Mouse (Mus musculus) erythroblast, embryonic 14.5 days (primary cell): Measurements from ENCODE around the gene Mov10.

Experiments
- GATA1 ChIP-seq: IDR thresholded peaks from 2 replicates; pipeline ENCODE4 v1.6.1; 2012; ENCODE audit warnings: low read length, inconsistent platforms, mixed read lengths
- TAL1 ChIP-seq: IDR thresholded peaks from 3 replicates; pipeline ENCODE4 v1.6.1; 2012; ENCODE audit warnings: low read length, inconsistent platforms, mixed read lengths

DNA sequence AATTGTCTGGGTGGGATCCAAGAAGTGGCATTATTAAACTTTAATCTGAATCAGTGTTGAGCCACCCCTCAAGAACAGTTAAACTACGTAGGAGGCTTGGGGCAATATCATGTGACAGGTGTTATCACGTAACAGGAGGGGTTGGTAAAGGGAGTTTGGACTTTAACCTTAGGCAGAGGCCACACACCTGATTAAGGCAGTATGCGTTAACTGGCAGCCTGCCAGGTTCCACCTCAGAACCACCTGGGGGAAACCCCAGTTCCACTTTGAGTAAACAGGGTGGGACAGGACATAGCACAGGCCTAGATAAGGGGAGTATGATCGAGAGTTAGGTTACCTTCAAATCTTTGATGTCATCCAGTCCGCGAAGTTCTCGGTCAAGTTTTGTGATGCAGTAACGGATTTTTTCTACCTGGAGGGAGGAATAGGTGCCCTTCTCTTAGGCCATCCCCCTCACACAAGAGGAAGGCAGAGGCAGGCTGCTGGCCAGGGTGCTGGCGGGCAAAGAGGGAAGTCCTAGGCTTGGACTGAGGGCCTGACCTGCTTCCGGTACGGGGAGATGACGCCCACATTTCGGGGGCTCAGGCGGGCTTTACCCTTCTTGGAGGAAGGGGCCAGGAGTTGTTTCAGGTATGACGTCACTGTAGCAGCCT lies 21.8 kb downstream of the Mov10 start:
- TF ChIP-seq GATA1 (no peak), TAL1 (no peak)
